Mouse (Mus musculus) ES-CJ7 (cell line): ENCODE data around the gene Evi2b.

Experiments
- DNase-seq: peaks from one replicate; pipeline ENCODE4 v3.0.0; 2011; ENCODE audit warnings: low read depth, low spot score

Gene Evi2b

DNA sequence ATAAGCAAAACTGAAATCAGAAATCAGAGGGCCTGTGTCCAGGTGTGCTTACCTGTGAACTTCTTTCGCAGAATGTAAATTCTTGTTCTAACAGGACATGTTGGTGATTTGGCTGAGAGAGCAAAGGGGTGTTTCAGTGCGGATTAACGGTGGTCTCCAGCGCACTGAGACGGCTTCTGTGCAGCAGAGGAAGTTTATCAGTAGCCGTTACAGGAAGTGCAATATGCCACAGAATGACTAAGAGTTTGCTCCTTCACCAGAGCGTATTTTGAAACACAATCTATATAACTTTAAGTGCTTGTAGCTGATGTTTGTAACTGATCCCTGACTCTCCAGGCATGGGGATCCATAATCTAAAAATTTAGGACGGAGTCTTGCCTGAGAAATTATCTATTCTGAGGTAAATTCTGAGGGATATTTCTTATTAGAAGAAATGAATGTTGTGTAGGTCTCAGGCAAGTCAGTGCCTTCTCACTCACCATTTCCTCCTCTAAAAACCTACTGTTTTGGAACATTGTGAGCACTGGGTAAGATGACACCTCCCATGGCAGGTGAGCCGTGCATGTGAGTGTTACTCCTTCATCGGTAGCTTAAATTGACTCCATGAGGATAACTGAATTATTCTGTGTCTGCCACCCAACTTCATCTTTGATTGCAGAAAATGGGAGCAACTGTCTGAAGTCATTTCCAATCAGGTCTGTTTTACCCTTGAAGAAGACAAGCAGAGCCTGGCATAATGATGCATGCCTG is at the start of gene Evi2b:
TSS of gene Evi2b (minus strand) at position 203 of the 750 bp plus-strand sequence.
- no peak for DNase-seq

DNA sequence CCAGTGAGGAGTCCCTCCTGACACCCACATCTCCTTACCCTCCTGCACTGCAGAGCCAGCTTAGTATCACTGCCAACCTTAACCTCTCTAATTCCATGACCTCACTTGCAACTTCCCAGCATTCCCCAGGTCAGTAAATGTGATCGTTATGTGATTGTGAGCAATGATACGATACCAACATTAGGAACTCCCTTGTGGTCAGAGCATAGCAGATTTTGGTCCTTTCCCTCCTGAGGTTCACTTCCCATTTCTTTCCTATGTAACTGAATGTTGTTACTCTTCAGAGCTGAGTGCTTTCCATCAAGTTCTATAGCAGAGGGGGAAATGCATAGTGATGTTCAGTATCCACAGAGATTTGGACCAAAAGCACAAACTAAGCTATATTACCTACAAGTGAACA is 46.8 kb upstream of the Evi2b start:
- DNase-seq = no peak

DNA sequence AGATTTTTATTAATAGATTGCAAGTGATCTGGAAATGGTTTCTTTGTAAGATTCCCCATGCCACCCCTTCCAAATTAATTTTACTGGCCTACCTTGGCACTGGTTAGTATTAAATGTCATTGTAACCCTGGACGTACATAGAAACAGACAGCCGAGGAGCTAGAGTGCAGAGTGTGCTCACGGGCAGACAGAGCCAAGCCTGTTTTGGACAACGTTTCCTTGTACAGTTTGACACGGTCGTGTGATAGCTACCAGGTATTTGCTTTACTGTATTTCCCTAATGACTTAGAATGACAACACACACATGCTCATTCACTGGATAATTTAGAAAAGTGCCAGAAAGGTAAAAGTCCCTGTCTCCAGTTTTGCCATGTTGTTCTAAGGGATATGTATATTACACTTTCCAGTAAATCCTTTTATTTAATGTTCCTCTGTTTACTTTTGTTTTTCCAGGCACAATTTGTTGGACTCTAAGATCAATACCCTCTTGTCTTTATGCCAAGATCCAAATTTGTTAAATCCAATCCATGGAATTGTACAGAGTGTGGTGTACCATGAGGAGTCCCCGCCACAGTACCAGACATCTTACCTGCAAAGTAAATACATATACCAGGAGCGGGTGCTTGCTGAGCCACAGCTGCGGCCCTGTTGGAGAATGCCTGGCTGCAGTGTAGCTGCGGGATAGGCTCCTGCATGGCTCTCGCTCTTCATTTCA is 44.8 kb upstream of the Evi2b start:
- DNase-seq = no peak

DNA sequence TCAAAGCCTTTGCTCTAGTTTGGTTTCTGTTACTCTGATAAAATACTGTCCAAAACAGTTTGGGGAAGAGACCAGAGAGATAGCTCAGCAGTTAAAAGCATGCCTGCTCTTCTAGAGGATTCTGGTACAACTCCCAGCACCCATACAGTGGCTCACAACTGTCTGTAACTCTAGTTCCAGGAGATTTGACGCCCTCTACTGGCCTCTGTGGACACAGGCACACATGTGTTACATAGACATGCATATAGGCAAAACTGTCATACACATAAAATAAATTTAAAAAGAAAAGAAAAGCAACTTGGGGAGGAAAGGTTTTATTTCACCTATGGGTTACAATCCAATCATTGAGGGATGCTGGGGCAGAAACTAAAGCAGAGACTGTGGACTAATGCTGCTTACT is 43.4 kb upstream of the Evi2b start:
- DNase-seq = no peak

DNA sequence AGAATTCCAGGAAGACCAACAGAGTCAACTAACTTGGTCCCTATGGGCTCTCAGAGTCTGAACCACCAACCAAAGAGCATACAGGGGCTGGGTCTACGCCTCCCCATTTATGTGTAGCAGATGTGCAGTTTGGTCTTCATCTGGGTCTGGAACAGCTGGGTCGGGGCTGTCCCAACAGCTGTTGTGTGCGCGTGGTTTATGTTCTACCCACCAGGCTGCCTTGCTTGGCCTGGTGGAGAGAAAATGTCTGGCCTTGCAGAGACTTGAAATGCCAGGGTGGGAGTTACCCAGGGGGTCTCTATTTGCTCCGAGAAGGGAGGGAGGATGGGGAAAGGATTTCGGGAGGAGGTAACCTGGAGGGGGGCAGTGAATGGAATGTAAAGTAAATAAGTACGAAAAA is 39.9 kb upstream of the Evi2b start:
- no peak for DNase-seq

DNA sequence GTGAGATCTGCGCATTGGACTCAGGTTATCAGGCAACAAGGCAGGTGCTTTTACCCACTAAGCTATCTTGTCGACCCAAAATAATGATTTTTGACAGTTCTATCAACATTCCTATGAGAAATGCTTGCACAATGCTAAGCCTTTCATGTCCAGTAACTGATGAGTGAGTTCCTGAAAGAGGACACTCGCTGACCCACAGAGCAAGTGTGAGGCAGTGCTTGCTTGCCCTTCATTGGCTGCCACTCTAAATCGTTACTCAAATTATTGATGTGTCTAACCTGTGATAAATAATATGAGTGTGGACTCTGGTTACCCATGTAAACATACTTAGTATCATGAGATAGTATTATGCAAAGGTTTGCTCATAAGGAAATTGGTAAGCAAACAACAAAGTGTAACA is 37.0 kb upstream of the Evi2b start:
- DNase-seq = no peak

DNA sequence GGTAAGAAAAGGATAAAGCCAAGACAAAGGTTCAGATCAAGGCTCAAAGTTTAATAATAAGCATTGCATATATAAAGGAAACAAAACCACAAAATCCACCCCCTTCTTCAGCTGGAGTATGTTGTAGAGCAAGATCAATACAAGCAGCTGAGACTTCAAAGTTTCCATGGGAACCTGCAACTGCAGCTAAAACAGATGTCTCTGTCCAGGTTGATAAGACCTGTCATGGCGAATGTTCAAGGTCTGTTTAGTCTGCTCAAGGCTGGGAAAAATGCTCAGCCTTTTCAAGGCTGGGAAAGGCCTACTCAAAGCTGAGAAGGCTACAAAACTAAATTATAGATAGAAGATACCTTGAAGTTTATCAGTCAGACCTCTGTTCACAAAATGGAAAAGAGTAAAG is 29.1 kb upstream of the Evi2b start:
- no peak for DNase-seq

DNA sequence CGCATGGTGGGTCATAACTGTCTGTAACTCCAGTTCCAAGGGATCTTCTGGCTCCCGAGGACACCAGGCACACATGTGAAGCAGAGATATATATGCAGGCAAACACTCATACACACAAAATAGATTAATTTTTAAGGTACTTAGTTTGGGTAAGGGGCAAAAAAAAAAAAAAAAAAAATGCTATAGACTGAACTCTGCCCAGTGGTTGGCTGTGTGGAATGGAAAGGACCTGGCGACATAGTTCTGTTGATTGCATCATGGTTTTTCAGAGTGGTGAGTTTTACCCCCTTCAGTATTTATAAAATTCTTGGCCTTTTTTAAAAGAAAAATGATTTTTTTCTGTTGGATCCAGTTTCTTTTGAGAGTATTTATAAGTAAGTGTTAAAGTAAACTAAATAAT is 12.7 kb upstream of the Evi2b start:
- no peak for DNase-seq

DNA sequence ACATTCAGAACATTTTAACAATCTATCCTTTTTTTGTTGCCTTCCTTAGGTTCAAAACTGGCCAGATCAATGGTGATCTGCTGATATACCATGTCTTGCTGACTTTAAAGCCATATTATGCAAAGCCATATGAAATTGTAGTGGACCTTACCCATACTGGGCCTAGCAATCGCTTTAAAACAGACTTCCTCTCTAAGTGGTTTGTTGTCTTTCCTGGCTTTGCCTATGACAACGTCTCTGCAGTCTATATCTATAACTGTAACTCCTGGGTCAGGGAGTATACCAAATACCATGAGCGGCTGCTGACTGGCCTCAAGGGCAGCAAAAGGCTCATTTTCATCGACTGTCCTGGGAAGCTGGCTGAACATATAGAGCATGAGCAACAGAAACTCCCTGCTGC is 12.0 kb upstream of the Evi2b start:
- DNase-seq = no peak

DNA sequence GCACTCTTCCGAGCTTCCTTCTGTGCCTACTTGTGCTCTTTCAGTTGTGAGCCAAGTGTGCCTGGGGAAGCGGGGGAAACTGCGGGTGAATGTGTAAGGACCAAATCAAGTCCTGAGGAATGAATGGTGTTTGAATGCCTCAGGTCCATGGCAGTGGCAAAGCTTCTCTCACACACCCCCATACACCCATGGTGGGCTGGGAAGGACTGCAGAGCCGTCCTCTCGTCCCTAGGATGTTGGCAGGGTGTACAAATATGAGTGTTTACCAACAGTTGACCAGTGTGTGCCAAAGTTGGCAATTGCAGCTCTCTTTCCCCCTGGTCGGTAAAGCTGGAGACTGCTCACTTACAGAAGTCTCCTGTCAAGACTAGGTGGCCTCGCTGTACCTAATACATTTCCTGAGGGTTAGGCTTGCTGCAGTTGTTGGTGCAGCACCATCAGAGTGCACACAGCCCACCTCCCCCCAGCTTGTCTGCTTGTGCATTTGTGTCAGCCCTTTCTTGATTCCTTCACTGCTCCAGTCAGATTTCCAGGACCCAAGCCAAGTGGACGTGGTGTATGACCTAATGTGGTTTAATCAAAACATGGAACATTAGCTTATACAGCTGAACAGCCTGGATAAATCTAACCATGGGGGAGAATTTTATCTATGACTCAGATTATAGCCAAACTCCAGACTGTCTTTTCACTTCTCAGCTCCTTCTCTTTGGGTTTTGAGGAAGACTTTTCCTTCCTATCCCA is 10.6 kb upstream of the Evi2b start:
- DNase-seq = no peak

DNA sequence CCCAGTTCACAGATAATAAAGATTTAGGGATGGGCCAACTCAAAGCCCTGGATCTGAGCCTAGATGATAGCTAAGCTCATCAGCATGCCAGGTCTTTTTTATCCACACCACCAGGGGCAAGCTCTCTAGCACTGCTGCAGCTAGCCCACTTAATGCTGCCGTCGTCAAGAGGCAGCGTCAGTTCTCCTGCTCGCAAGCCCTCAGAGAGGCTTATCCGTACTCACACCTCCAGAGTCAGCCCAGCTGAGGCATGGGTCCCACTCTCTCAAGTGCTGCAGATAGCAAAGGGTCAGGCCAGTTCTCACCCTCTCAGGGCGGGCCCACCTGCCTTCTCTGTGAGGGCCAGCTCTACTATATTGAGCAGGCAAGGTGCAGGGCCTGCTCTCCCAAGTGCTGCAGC is 9.7 kb upstream of the Evi2b start:
- no peak for DNase-seq

DNA sequence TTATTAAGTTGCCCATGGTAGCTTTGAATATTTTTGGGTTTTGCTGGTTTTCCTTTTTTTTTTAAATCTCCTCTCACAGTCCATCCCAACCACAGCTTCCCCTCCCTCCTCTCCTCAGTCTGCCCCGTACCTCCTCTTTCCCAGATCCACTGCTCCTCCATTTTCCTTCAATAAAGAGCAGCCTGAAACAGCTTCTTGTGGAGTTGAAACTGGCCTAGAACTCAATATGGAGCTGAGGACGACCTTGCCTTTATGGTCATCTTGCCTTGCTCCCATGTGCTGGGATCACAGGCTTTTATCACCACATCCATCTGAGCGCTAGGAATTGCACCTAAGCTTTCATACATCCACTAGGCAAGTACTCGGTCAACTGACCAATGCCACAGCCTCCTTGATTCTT is 7.9 kb upstream of the Evi2b start:
- no peak for DNase-seq

DNA sequence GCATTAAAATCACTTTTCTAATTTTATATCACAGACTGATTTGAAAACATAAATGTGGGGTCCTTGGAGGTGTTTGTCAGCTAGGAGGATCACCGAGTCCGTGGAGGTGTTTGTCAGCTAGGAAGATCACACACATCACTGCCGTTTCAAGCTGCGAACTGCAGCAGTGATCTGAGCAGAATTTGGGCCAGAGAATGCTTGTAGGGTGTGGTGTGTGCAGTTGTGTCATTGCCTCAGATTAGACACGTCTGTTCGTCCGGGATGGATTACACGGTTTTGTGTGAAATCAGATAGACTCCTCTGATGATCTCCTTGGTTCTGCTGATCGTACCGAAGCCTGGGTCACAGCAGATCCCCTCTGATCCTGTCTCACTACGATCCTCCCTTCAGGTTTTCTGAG is 7.2 kb upstream of the Evi2b start:
- DNase-seq = no peak

DNA sequence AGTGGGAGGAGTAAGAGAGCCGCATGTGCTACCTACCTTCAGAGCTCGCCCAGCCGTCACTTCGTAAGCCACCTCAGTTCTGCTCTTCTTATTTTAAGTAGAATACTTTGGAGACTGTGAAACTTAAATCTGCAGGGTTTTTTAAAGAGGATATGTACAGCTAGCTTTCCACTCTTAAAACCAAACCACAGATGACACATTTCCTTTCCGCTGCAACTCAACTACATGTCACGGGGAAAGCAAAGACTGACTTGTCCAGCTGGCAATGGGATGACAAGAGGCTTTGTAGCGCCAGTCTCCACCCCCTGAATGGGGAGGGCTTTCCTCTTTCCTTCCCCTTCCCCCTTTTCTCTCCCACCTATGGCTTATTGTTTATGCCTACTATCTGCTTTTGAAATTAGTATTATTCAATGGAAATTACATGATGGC is 6.8 kb upstream of the Evi2b start, which contains the start of the genes Evi2 and Evi2a:
TSS of gene Evi2 (minus strand) at position 257 of the 429 bp plus-strand sequence.
TSS of gene Evi2a (minus strand) at position 277 of the 429 bp plus-strand sequence.
- no peak for DNase-seq

DNA sequence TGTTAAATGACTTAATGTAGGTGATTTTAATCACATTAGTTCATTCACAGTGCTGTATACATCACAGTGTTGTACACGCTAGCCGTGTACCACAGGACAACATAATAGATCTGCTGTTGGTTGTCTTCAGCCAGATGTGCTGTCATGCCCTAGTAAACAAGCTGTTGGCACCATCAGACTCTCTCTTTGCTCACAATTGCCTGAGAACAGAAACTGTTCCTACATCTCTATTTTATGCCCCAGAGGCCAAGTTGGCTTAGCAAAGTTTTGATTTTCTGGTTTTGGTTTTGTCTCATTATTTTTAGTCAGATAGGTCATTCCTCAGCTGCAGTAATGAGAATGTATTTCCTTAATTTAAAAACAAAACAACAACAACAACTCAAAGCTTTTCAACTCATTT is 6.2 kb upstream of the Evi2b start:
- DNase-seq = no peak

DNA sequence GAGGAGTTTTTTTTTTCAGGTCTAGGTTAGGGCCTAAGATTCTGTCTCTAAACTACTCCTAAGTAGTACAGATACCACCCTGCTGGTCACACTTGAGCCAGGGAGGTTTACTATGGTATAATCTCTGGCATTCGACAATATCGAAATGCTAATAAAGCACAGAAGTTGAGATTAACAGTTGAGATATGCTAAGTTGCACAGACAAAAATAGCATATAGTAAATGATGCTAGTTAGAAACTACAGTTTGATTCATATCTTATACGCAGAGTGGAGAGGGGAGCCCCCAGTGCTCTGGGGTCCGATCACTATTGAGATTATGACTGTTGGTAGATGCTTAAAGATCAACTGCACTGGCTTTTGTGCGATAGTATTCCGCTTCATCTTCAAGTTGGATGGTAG is 5.7 kb upstream of the Evi2b start:
- DNase-seq = no peak

DNA sequence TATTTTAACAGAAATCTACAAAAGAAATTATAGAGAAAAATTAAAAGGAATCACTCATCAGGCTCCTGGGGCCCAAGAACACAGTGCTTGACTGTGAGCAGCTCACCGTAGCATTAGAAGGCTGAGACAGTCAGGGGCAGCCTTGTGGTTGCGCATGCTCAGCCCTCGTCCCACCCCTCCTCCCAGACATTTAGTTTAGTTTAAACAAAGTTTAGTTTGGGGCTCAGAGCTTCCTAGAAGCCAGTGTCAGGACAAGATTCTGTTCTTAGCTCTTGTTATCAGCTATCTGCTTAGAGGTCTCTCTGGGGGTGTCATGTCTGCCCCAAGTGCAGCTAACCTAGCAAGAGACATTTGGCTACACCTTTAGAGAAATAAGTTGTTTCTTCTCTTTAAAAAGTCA is 5.0 kb upstream of the Evi2b start:
- no peak for DNase-seq

DNA sequence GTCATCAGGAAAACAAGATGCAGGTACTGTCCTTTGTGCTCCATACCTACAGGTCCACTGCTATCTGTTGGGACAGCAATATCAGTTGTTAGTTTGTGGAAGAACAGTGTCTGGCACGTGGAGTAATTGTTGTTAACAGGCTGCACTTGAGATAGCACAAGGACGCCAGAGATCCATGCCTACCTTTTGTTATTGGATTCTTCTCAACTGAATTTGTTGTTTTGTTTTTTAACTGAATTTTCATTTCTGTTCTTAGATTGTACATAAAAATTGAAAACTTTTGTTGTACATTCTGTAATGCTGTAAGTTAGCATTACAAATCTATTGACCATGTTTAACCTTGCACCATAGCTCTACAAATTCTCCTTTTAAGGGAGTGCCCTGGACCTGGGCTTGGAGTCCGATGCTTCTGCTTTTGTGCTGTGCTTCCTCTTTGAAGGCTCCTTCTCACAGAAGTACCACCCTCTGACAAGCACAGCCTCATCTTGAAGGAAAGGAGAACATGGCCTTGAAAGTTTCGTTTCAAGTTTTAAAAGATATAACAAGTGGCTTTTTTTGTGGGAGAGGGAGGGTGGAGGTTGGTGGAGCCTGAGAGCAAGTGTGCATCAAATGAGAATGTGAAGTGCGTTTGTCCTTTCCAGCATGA is 4.3 kb upstream of the Evi2b start:
- DNase-seq = no peak

DNA sequence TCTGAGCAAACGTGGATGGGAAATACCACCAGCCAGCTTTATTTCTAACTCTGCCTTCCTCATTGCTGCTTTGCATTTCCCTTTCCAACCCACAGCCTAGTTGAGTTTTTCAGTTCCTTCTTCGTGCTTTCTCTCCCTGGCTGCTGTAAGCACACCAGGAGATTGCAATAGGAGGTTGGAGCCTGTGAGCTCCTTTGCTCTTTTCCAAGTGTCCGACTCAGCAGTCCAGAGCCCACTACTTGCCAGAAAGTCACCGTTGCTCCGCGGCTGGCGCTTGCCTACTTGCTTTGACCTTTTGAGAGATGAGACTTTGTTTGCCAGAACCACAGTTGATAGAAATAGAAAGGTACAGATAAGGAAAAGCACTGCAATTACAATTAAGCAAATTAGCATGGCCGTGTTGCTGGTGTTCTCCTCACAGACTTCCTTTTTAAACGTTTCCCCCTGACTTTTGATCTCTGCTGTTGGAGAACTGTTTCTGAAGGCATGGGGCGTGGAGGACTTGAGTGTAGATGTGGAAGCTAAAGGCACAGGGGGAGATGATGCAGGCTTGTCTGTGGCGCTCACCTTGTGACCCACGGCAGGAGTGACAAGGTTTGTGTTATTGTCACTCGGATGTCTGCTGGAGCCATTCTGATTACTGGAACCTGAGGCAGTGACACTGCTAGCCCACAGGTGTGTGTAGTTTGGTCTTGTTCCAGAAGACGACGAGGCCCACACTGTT is 3.6 kb upstream of the Evi2b start:
- no peak for DNase-seq

DNA sequence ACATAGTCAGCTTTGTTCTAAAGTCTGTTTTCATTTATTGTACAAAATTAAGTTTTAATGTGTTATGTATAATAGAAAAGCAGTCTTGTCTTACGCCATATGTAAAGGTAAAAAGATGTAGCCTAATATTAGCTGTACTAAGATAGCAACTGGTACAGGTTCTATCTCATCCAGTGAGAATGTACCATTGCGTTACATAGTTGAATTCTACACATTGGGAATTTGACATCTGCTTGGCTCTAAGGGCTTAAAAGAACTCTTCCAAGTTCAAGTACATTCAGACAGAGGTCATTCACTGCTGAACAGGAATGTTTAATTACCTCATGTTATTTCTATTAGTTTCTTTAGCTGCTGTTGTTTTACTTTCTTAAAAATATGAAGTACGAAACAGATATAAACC is 3.0 kb upstream of the Evi2b start:
- DNase-seq = no peak

DNA sequence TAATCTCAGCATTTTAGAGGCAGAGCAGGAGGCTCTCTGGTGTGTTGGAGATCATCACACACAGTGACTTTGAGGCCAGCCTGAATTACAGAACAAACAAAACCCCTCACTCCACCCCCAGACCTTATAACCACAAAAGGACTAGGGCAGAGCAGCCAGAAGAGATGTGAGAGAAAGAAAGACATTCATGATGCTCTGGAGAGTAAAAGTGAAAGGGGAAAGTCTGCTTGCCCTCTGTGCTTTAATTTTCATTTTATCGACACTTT is 681 bp upstream of the Evi2b start:
- no peak for DNase-seq

DNA sequence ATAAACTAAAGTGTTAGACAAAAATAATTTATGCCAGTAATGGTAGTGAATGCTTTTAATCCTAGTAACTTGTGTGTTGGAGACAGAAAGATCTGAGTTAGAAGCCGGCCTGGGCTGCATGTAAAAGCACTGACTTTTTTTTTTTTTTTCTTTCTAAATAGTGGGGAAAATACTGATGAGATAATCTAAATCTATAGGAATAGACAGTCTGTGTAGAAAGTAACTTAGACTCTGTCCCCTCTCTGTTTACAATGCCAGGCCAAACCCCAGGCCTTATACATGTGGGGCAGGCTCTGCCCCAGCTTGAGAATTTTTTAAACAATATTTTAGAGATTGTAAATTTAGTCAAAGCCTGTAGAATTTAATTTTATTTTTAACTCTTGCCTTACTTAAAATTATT is 618 bp downstream of the Evi2b start:
- no peak for DNase-seq
